Mouse (Mus musculus): ENCODE data around the gene Cpne4. TPM values are rescaled to one million over a fixed set of nuclear protein-coding genes. Genes with fewer than 3 reads are reported as not detected.

The Cpne4 gene
- polyA plus RNA-seq, 1 experiment from 2014 or later: 0.10 TPM

DNA sequence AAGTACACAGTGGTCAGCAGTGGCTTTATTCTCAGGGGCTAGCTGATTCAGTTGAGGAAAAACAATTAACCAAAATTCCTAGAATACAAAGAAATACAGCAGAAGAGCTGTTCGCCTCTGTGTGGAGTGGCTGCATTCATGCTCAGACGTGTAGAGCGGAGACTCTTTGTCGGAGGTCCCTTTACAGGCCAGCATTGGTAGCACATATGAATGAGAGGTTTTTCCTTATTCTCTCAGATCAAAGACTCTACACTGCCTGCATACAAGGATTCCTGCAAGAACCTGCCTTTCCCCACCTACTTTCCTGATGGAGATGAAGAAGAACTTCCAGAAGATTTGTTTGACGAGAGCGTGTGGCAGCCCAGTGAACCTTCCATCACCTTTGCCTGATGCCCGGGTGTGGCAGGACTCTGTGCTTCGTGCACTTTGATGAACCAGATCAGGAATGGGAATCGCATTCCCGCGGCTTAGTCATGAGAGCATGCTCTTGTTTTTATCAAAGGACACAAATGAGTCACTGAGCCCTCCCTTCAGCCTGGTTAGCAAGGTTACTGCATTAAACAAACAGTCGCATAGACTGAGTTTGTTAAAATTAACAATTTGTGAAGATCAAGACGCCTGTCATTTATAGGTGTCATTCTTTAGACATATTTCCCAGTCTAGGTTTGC is 529.8 kb downstream of the Cpne4 start:
- in situ Hi-C loops (cut with MboI; ENCODE audit: low pct_unique_long_range_greater_than_20kb): no loop called here
- no peaks in the 10 kb centered on the region for H3K27me3 ChIP-seq
- DNase-seq (ENCODE audit: low read depth, low spot score) (no peak), ATAC-seq (peak; percentile 84)
- CTCF ChIA-PET: interaction anchor here (1.2 kb wide), 1 partner anchor 23 kb away, joined by 4 read pairs; no protein-coding TSS in a partner anchor
- POLR2A ChIA-PET: no interaction called here
- no peak for TF ChIP-seq CTCF (IDR thresholded peaks at IDR 0.05)

DNA sequence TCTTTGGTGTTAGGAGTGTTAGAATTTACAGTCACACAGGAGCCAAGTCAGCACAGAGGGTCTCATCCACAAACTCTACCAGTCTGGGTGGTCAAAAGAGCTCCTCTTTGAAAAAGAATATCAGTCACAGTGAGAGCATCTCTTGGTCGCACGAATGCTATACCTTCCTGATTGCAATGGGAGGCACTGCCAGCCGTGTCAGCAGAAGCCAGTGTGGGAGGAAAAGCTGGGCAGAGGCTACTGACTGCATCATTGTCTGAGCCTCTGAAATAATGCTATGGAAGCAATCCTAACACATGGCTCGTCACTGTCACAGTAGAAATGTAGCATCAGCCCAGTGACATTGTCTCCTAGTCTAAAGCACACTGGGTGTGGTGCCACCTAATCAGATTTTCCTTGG is 531.4 kb downstream of the Cpne4 start:
- ChIA-PET POLR2A (no interaction called here), CTCF (no interaction called here)
- DNase-seq (ENCODE audit: low read depth, low spot score) (no peak), ATAC-seq (no peak)
- TF ChIP-seq CTCF (IDR thresholded peaks at IDR 0.05): no peak
- in situ Hi-C loops (cut with MboI; ENCODE audit: low pct_unique_long_range_greater_than_20kb): no loop called here
- no peaks in the 10 kb centered on the region for H3K27me3 ChIP-seq

DNA sequence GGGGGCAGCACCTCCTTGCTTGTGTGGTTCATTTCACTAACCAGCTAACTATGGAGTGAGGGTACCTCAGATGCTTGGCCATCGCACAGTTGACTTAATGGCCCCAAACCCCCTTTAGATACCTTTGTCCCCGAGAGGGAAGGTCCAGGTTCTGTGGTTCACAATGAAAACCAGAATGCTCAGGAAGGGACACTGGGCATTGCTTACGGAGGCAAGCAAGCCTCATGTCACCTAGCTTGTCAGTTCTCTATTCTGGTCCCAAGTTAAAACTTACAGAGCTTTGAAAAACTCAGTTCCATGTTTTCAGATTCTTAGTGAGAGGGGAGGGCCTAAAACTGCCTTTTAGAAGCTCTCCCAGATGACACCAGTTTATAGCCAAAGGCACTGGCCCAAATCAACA is 533.2 kb downstream of the Cpne4 start:
- no peak for DNase-seq (ENCODE audit: low read depth, low spot score)
- ChIA-PET CTCF (no interaction called here), POLR2A (no interaction called here)
- H3K27me3 ChIP-seq: no peaks in the 10 kb centered on the region
- no peak for TF ChIP-seq CTCF (IDR thresholded peaks at IDR 0.05)
- in situ Hi-C loops (cut with MboI; ENCODE audit: low pct_unique_long_range_greater_than_20kb): no loop called here
- no peak for ATAC-seq

Other genes starting within 250 kb of the Cpne4 start
- not detected for gene Acpp, start 209.5 kb upstream of the Cpne4 start, polyA plus RNA-seq (2021)

Data from Patski (cell line).